Mouse (Mus musculus) liver, adult (tissue): ENCODE measurements at regions not wholly inside any gene's neighbourhood (a gene's known extent, or its start where the extent isn't known, plus 50 kb on each side); places are given as distances from the start of the nearest gene placed in this dataset.

Experiments
- GATA4 ChIP-seq: IDR thresholded peaks from 2 replicates; pipeline ENCODE4 v1.6.1; 2014; ENCODE audit warnings: mild to moderate bottlenecking, low read length; ENCODE audit not compliant: insufficient replicate concordance

GRCm38 (mm10) chr2:160048286-160048685 lies 285.7 kb downstream of the Gm826 start:
- no peak for TF ChIP-seq GATA4

GRCm38 (mm10) chr2:160046881-160047543 lies 286.9 kb downstream of the Gm826 start:
- TF ChIP-seq GATA4 = no peak

- TF ChIP-seq GATA4 = no peak
Observed at GRCm38 (mm10) chr2:160044591-160044990, 289.4 kb downstream of the Gm826 start.

- no peak for TF ChIP-seq GATA4
Observed at GRCm38 (mm10) chr2:160044184-160044583, 289.8 kb downstream of the Gm826 start.

- TF ChIP-seq GATA4 = no peak
Observed at GRCm38 (mm10) chr2:160029432-160029831, 304.5 kb downstream of the Gm826 start.

GRCm38 (mm10) chr2:160028459-160028858 lies 305.5 kb downstream of the Gm826 start:
- TF ChIP-seq GATA4 = no peak

GRCm38 (mm10) chr2:160025911-160026310 lies 308.1 kb downstream of the Gm826 start:
- TF ChIP-seq GATA4 = no peak

- no peak for TF ChIP-seq GATA4
Observed at GRCm38 (mm10) chr2:160021541-160021940, 312.4 kb downstream of the Gm826 start.

GRCm38 (mm10) chr2:160020876-160021275 lies 313.1 kb downstream of the Gm826 start:
- TF ChIP-seq GATA4 = no peak

GRCm38 (mm10) chr2:160017020-160017812 lies 316.7 kb downstream of the Gm826 start:
- TF ChIP-seq GATA4 = no peak

GRCm38 (mm10) chr2:160011421-160011820 lies 322.5 kb downstream of the Gm826 start:
- TF ChIP-seq GATA4 = no peak

- no peak for TF ChIP-seq GATA4
Observed at GRCm38 (mm10) chr2:160002695-160003094, 331.3 kb downstream of the Gm826 start.

GRCm38 (mm10) chr2:160000449-160000848 lies 333.5 kb downstream of the Gm826 start:
- no peak for TF ChIP-seq GATA4

GRCm38 (mm10) chr2:159997395-159997794 lies 336.6 kb downstream of the Gm826 start:
- TF ChIP-seq GATA4 = no peak

GRCm38 (mm10) chr2:159994490-159994889 lies 339.5 kb downstream of the Gm826 start:
- TF ChIP-seq GATA4 = no peak

- no peak for TF ChIP-seq GATA4
Observed at GRCm38 (mm10) chr2:159986719-159987118, 347.2 kb downstream of the Gm826 start.
